Mouse (Mus musculus) spleen, adult 2 months (tissue): ENCODE measurements around the gene Nepn.

Source experiments
- CTCF ChIP-seq: fragments of 200-500 bp; IDR thresholded peaks from 2 replicates; pipeline ENCODE4 v1.5.1; 2011; ENCODE audit warnings: mild to moderate bottlenecking, inconsistent platforms; ENCODE audit not compliant: insufficient read depth, insufficient read length, insufficient replicate concordance; ENCODE audit errors: extremely low read depth
- POLR2A ChIP-seq: fragments of 200-500 bp; IDR thresholded peaks from 2 replicates; pipeline ENCODE4 v1.6.1; 2011; ENCODE audit warnings: low read depth, low read length, inconsistent platforms

GRCm38 (mm10) chr10:52360862-52361609, 27.7 kb upstream of the Nepn start:
- no peak for TF ChIP-seq POLR2A
- no peak for TF ChIP-seq CTCF
